In genomic region chr1:77451541-77451940, GRCm38 (mm10) we compare ENCODE assay signal across 25 mouse cellular contexts.
"Had no signal": no experiment of that assay in that cellular context is flagged by ENCODE, and none has a peak within 500 bp of the region (broad histone marks: within the 10 kb centered on the region; RNA-seq: fewer than 3 reads in every experiment).

No protein-coding gene starts in this region.

- H3K27me3 ChIP-seq: heart, embryonic 13.5 days; heart, embryonic 15.5 days; hindbrain, embryonic 13.5 days; hindbrain, embryonic 15.5 days; kidney, embryonic 15.5 days; limb, embryonic 13.5 days; limb, embryonic 15.5 days; liver, embryonic 12.5 days had no signal

- H3K9ac ChIP-seq: heart, embryonic 13.5 days; heart, embryonic 15.5 days; hindbrain, embryonic 13.5 days; hindbrain, embryonic 15.5 days; kidney, embryonic 15.5 days; limb, embryonic 13.5 days; limb, embryonic 15.5 days; liver, embryonic 12.5 days; liver, embryonic 14.5 days had no signal

- H3K4me1 ChIP-seq: heart, embryonic 13.5 days; heart, embryonic 15.5 days; liver, embryonic 12.5 days had no signal

- DNase-seq: gastrocnemius, adult 2 months; gastrocnemius, postnatal 10 days; gastrocnemius, postnatal 25 days; heart, adult 18-20 months; heart, postnatal 14 days; heart, postnatal 36 days; kidney, adult 11 months; kidney, adult 2 months; kidney, adult 9 months; kidney, postnatal 14 days; kidney, postnatal 36 days; layer of hippocampus, adult 9-11 months; left cerebral cortex, postnatal 4 days had no signal

- H3K36me3 ChIP-seq: heart, embryonic 13.5 days; heart, embryonic 15.5 days; hindbrain, embryonic 13.5 days; hindbrain, embryonic 15.5 days; kidney, embryonic 15.5 days; limb, embryonic 13.5 days; limb, embryonic 15.5 days; liver, embryonic 12.5 days had no signal

- H3K9me3 ChIP-seq: heart, embryonic 13.5 days; heart, embryonic 15.5 days; hindbrain, embryonic 13.5 days; hindbrain, embryonic 15.5 days; kidney, embryonic 15.5 days; limb, embryonic 13.5 days; limb, embryonic 15.5 days; liver, embryonic 12.5 days had no signal

- H3K27ac ChIP-seq: gastrocnemius, adult 2 months; heart, embryonic 13.5 days; heart, embryonic 15.5 days; hindbrain, embryonic 13.5 days; hindbrain, embryonic 15.5 days; hindbrain, postnatal 0 days; kidney, embryonic 15.5 days; kidney, postnatal 0 days; left cerebral cortex, adult 2 months; limb, embryonic 13.5 days; limb, embryonic 15.5 days; liver, embryonic 12.5 days; liver, embryonic 14.5 days had no signal

- H3K4me3 ChIP-seq: gastrocnemius, adult 2 months; heart, embryonic 13.5 days; heart, embryonic 15.5 days; hindbrain, embryonic 13.5 days; hindbrain, embryonic 15.5 days; kidney, embryonic 15.5 days; left cerebral cortex, adult 2 months; limb, embryonic 13.5 days; limb, embryonic 15.5 days; liver, embryonic 12.5 days had no signal
